ENCODE assay signal across 11 mouse cellular contexts in genomic region chr16:37686834-37687233, GRCm38 (mm10). TPM values are rescaled to one million over a fixed set of nuclear protein-coding genes. Genes with fewer than 3 reads are reported as not detected.
DNase-seq lines count a peak whose midpoint lies in the region; ATAC-seq and TF ChIP-seq lines count a peak whose summit lies in the region.
"Had no signal": no experiment of that assay in that cellular context is flagged by ENCODE, and none has a peak within 500 bp of the region (broad histone marks: within the 10 kb centered on the region; RNA-seq: fewer than 3 reads in every experiment).

No protein-coding gene starts in this region.

- H3K4me1 ChIP-seq in heart, postnatal 0 days (ENCODE audit: control insufficient read depth, insufficient read depth): peaks cover 44% of the 10 kb centered on the region
- H3K4me1 ChIP-seq in ES-E14 (ENCODE audit: control insufficient read depth in 2 of 2, insufficient read depth in 2 of 2, low read length in 2 of 2, poor library complexity in 1 of 2) (peaks cover 0 to 17% of the 10 kb centered on the region in 2 experiments), MEL (ENCODE audit: control insufficient read depth in 1 of 2, insufficient read depth in 2 of 2, low read length in 2 of 2) (peaks cover 12 to 32% of the 10 kb centered on the region in 2 experiments)
- peaks cover 21% of the 10 kb centered on the region for H3K4me1 ChIP-seq in liver, embryonic 11.5 days (replicated peaks; ENCODE audit: control insufficient read depth, insufficient read depth, low read length)
- peaks cover 13% of the 10 kb centered on the region for H3K4me1 ChIP-seq in lung, adult 2 months (ENCODE audit: control insufficient read depth, insufficient read depth, low read length)

- H3K79me2 ChIP-seq in MEL (ENCODE audit: control insufficient read depth, insufficient read depth, low read length, poor library complexity): peaks cover 1% of the 10 kb centered on the region; the same call in 1 of the 2 replicates

- DNase-seq in heart, postnatal 0 days (ENCODE audit: low spot score): no peak
- DNase-seq in heart, postnatal 10 days: no peak
- DNase-seq in ES-E14 (ENCODE audit: low read depth, low spot score) (no peak), MEL (ENCODE audit: low read depth, low spot score) (no peak)
- DNase-seq in liver, embryonic 11.5 days (ENCODE audit: low spot score): no peak
- no peak for DNase-seq in lung, adult 2 months
- DNase-seq in frontal cortex, postnatal 36 days (ENCODE audit: low spot score in 2 of 2): no peak
- DNase-seq: gastrocnemius, postnatal 14 days; kidney, adult 9 months; thymus, adult 18-20 months had no signal

- TF ChIP-seq RAD21 in MEL (IDR thresholded peaks at IDR 0.05; ENCODE audit: low read depth, low read length): no peak

- 47% methylated on average over 12 of the region's 12 CpGs for WGBS in heart, postnatal 0 days
- 38% methylated on average over 12 of the region's 12 CpGs for WGBS in liver, embryonic 11.5 days
- WGBS in lung, adult 2 months: 72% methylated on average over 12 of the region's 12 CpGs

- H3K27me3 ChIP-seq in heart, postnatal 0 days (ENCODE audit: control insufficient read depth, insufficient read depth, low read length): no peaks in the 10 kb centered on the region
- no peaks in the 10 kb centered on the region for H3K27me3 ChIP-seq in MEL (ENCODE audit: control insufficient read depth in 1 of 2, insufficient read depth in 2 of 2, low read length in 2 of 2)
- H3K27me3 ChIP-seq in liver, embryonic 11.5 days (replicated peaks; ENCODE audit: control insufficient read depth, insufficient read depth, low read length): no peaks in the 10 kb centered on the region

- in situ Hi-C loops in ES-E14 (cut with MboI; ENCODE audit: low sequenced_read_pairs in 2 of 2, unreplicated experiment in 2 of 2): no loop called here

- TF ChIP-seq EP300 in heart, postnatal 0 days (IDR thresholded peaks at IDR 0.05; ENCODE audit: low read depth): no peak
- peak in 1 of 2 experiments; percentile 59; a peak in 2 of 4 replicates for TF ChIP-seq EP300 in MEL (IDR thresholded peaks at IDR 0.05; ENCODE audit: low read depth in 1 of 2, low read length in 2 of 2)

- TF ChIP-seq CTCF in heart, postnatal 0 days (IDR thresholded peaks at IDR 0.05; ENCODE audit: low read depth): no peak
- TF ChIP-seq CTCF in MEL (IDR thresholded peaks at IDR 0.05 in 2 of 3, conservative IDR thresholded peaks at IDR 0.05 in 1 of 3; ENCODE audit: control insufficient read depth in 1 of 3, insufficient read depth in 1 of 3, low read depth in 2 of 3, low read length in 3 of 3, poor library complexity in 1 of 3, severe bottlenecking in 1 of 3): no peak
- TF ChIP-seq CTCF in lung, adult 2 months (IDR thresholded peaks at IDR 0.05; ENCODE audit: insufficient read depth, low read length): no peak

- H3K36me3 ChIP-seq in heart, postnatal 0 days (replicated peaks; ENCODE audit: control insufficient read depth, insufficient read depth, low read length): no peaks in the 10 kb centered on the region
- no peaks in the 10 kb centered on the region for H3K36me3 ChIP-seq in ES-E14 (ENCODE audit: control insufficient read depth, insufficient read depth, low read length, poor library complexity, severe bottlenecking)
- H3K36me3 ChIP-seq in MEL (ENCODE audit: control insufficient read depth in 1 of 2, insufficient read depth in 2 of 2, low read length in 2 of 2): peaks cover 0 to 24% of the 10 kb centered on the region in 2 experiments; a peak in 2 of 4 replicates
- no peaks in the 10 kb centered on the region for H3K36me3 ChIP-seq in liver, embryonic 11.5 days (ENCODE audit: control insufficient read depth, insufficient read depth, low read length)

- H3K4me3 ChIP-seq in heart, postnatal 0 days (ENCODE audit: low read depth, low read length): no peak overlapping the region
- H3K4me3 ChIP-seq in ES-E14 (ENCODE audit: insufficient read depth in 1 of 2, low read depth in 1 of 2, low read length in 2 of 2, poor library complexity in 1 of 2, severe bottlenecking in 1 of 2) (0 out of 4 replicates have a peak overlapping the region, but pooled peaks of 1 of the 2 experiments have one; percentile 4), MEL (ENCODE audit: control insufficient read depth in 1 of 2, insufficient read depth in 1 of 2, low read depth in 2 of 2, low read length in 2 of 2) (peak overlapping the region; percentile 61 to 90)
- H3K4me3 ChIP-seq in liver, embryonic 11.5 days (ENCODE audit: low read depth, low read length): peak overlapping the region; percentile 21
- no peak overlapping the region for H3K4me3 ChIP-seq in lung, adult 2 months (replicated peaks; ENCODE audit: extremely low read depth, low read depth, low read length)

- peak overlapping the region; percentile 54 for H3K27ac ChIP-seq in heart, postnatal 0 days (ENCODE audit: low read depth)
- H3K27ac ChIP-seq in ES-E14 (ENCODE audit: insufficient read depth, low read depth, low read length, poor library complexity, severe bottlenecking) (no peak overlapping the region), MEL (ENCODE audit: control insufficient read depth, low read depth, low read length) (peak overlapping the region; percentile 82)
- peak overlapping the region; percentile 45; the same call in 1 of the 2 replicates for H3K27ac ChIP-seq in liver, embryonic 11.5 days (ENCODE audit: low read depth, low read length)

- intact Hi-C loops in heart, postnatal 10 days (cut with DNase I): loop anchor here (10.0 kb wide), 1 partner anchor 398 kb away; the partner anchor contains the start of gene Gsk3b

- H3K4me2 ChIP-seq in heart, postnatal 0 days (ENCODE audit: low read depth, low read length): no peak overlapping the region
- peak overlapping the region; percentile 59 for H3K4me2 ChIP-seq in liver, embryonic 11.5 days

- no peak for TF ChIP-seq POLR2A in MEL (IDR thresholded peaks at IDR 0.05; ENCODE audit: control insufficient read depth in 1 of 2, insufficient read depth in 1 of 2, low read depth in 1 of 2, low read length in 2 of 2, poor library complexity in 1 of 2)
- no peak for TF ChIP-seq POLR2A in lung, adult 2 months (IDR thresholded peaks at IDR 0.05; ENCODE audit: borderline replicate concordance, extremely low read depth, low read depth, low read length)

- H3K9me3 ChIP-seq in heart, postnatal 0 days (replicated peaks; ENCODE audit: control insufficient read depth, low read length): no peaks in the 10 kb centered on the region
- no peaks in the 10 kb centered on the region for H3K9me3 ChIP-seq in ES-E14 (ENCODE audit: control insufficient read depth, insufficient read depth, low read depth, low read length)
- no peaks in the 10 kb centered on the region for H3K9me3 ChIP-seq in MEL (replicated peaks; ENCODE audit: insufficient read depth, low read length)
- H3K9me3 ChIP-seq in liver, embryonic 11.5 days (ENCODE audit: control insufficient read depth, low read length): no peaks in the 10 kb centered on the region

- ATAC-seq in heart, postnatal 0 days (ENCODE audit: insufficient read depth, low read depth): no peak
- peak; percentile 34 for ATAC-seq in liver, embryonic 11.5 days (replicated peaks; ENCODE audit: low FRiP score)
- ATAC-seq: lung, postnatal 0 days had no signal

- H3K9ac ChIP-seq in heart, postnatal 0 days (replicated peaks; ENCODE audit: low read depth, low read length): no peak overlapping the region
- H3K9ac ChIP-seq in ES-E14 (ENCODE audit: insufficient read depth, low read depth, low read length, poor library complexity, severe bottlenecking): peak overlapping the region; percentile 51; the same call in 1 of the 2 replicates
- peak overlapping the region; percentile 68 for H3K9ac ChIP-seq in MEL (ENCODE audit: control insufficient read depth, low read depth, low read length, poor library complexity, severe bottlenecking)
- H3K9ac ChIP-seq in liver, embryonic 11.5 days (ENCODE audit: low read depth, low read length): peak overlapping the region; percentile 39; the same call in 1 of the 2 replicates

TF ChIP-seq in ES-E14, 5 proteins besides CTCF, POLR2A, EP300 and RAD21:
- TF ChIP-seq ZC3H11A (IDR thresholded peaks at IDR 0.05; ENCODE audit: borderline replicate concordance, low read depth, low read length) (no peak), ZNF384 (IDR thresholded peaks at IDR 0.05; ENCODE audit: low read depth, low read length) (no peak), MAFK (IDR thresholded peaks at IDR 0.05; ENCODE audit: insufficient read depth, low read depth, low read length) (no peak), CHD2 (IDR thresholded peaks at IDR 0.05; ENCODE audit: low read depth, low read length) (no peak), HCFC1 (IDR thresholded peaks at IDR 0.05; ENCODE audit: borderline replicate concordance, insufficient read depth, low read length) (no peak)

TF ChIP-seq in MEL, 35 proteins besides CTCF, POLR2A, EP300 and RAD21:
- TF ChIP-seq ETS1 (IDR thresholded peaks at IDR 0.05; ENCODE audit: low read depth, low read length) (peak; percentile 24; the same call in 1 of the 2 replicates), CHD2 (IDR thresholded peaks at IDR 0.05; ENCODE audit: low read length) (no peak), ELF1 (IDR thresholded peaks at IDR 0.05; ENCODE audit: low read depth, low read length) (no peak), GATA1 (IDR thresholded peaks at IDR 0.05; ENCODE audit: low read depth, low read length) (peak; percentile 29; the same call in 1 of the 2 replicates), TAL1 (IDR thresholded peaks at IDR 0.05; ENCODE audit: low read length) (peak; percentile 27; the same call in 1 of the 2 replicates), TBP (IDR thresholded peaks at IDR 0.05; ENCODE audit: low read depth, low read length) (no peak), TCF12 (IDR thresholded peaks at IDR 0.05; ENCODE audit: low read depth, low read length) (peak; percentile 40; the same call in 1 of the 2 replicates)
TF ChIP-seq in MEL: peak in this region for 4.

RNA-seq across cellular contexts. Expression of gene Ndufb4, which starts 32.6 kb away (rescaled TPM):
- 98.7 and 107 TPM in 2 replicates for total RNA-seq in heart, postnatal 0 days (2014; rRNA removed; ENCODE audit: low replicate concordance)
- 242 and 274 TPM in 2 replicates for polyA plus RNA-seq in heart, postnatal 0 days (2015; fragmentation: Nextera tagmentation; extraction: Ambion mirVana)
- 100 to 1,000 TPM; 124 to 128 TPM for total RNA-seq in heart, postnatal 10 days (2021)
- 45.0 and 47.3 TPM in 2 replicates for total RNA-seq in ES-E14 (2012; rRNA removed)
- 41.1 and 48.0 TPM in 2 replicates for total RNA-seq in MEL (2012; rRNA removed)
- 10 to 100 TPM in 1 of 2 experiments, not detected in 1; 28.9 TPM for polyA plus RNA-seq in MEL (2012; ENCODE audit: insufficient read depth in 1 of 2, insufficient read length in 2 of 2, low read depth in 1 of 2, low replicate concordance in 2 of 2, missing spikeins in 1 of 2)
- 67.6 and 72.2 TPM in 2 replicates for polyA plus RNA-seq in liver, embryonic 11.5 days (2014; fragmentation: Nextera tagmentation; extraction: Ambion mirVana)
- 48.9 and 56.6 TPM in 2 replicates for polyA plus RNA-seq in lung, adult 2 months (2012; rRNA removed)

Comparison
In these comparisons a context has a peak if more than half of its experiments do, and no peak if none do; other contexts are left out.
1. H3K4me3 ChIP-seq: peak in MEL (2 of 2) and liver, embryonic 11.5 days (single experiment); none in heart, postnatal 0 days (single experiment) and lung, adult 2 months (single experiment).